Mouse (Mus musculus) cerebellum, adult 9-11 months (tissue): Measurements from ENCODE around the gene Mmrn2.
"Not testable (repeated sequence)": the region's sequence is repeated elsewhere in the genome, so short reads cannot be mapped to it uniquely, and the experiment has no call there.

Source experiments
- DNase-seq: peaks from one replicate; pipeline ENCODE4 v3.0.0; 2022

Gene Mmrn2

DNA sequence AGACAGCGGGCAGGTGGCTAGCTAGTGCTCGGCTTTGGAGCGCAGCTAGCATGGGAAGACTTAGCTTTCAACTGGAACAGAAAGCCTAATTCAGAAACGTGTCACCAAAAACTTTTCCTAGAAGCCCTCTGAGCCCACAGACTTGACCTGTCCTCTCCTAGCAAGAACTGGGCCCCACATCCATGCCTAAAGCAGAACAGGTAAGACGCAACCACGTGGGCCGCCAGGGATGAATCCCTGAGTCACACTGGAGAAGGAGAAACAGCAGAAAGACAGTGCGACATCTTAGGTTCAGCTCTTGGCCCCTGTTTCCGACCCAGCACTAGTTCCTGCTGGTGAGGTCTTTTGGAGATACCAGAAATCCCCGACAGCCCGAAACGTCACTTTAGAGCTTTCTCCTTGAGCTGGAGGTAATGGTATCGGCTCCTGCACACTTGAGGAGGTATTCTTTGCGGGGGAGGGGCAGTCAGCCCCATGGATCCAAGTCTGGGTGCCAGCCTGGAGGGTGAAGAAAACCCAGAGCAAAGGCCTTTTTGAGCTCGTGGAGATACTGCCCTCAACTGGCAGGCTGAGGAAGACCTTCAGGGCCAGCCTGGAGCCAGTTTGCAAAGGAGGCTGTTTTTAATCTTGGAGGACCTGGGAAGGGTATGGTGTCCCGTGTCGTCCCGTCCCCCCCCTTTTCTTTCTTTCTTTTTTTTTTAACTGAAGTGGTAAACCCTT is 12.4 kb upstream of the Mmrn2 start:
- DNase-seq, result peak; percentile 87

DNA sequence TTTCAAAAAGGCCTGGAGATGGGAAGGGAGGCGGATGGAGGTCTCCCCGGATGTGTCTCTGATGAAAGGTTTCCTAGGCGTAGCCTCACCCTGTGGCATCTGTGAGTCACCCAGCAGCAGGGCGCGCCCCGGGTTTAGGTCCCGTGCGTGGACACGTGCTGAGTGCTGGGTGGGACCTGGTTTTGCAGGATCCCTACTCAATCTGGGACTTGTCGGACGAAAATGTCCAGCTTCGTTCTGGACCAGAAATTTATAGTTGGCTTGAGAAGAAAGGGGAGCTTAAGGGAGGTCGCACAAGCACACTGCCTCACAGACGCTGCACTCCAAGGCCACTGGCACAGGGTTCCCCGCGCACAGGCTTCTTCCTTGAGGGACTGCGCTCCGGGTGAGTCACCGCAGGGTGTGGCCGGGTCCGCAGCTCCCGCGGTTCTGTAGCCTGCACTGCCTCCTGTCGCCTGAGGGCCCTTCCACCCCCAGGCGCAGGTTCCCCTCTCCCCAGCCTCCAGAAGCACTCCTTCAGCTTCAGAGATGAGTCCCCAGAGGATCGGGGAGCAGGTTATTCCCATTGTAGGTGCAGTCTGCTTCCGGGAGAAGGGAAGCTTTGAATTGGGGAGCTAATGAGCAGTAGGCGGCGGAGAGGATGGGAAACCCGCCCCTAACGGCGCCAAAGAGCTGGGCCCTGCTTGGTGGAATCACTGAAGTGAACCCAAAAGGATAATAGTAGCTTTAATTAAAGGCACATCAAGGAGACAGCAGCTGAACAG is 11.6 kb upstream of the Mmrn2 start:
- DNase-seq, result peak; percentile 70

DNA sequence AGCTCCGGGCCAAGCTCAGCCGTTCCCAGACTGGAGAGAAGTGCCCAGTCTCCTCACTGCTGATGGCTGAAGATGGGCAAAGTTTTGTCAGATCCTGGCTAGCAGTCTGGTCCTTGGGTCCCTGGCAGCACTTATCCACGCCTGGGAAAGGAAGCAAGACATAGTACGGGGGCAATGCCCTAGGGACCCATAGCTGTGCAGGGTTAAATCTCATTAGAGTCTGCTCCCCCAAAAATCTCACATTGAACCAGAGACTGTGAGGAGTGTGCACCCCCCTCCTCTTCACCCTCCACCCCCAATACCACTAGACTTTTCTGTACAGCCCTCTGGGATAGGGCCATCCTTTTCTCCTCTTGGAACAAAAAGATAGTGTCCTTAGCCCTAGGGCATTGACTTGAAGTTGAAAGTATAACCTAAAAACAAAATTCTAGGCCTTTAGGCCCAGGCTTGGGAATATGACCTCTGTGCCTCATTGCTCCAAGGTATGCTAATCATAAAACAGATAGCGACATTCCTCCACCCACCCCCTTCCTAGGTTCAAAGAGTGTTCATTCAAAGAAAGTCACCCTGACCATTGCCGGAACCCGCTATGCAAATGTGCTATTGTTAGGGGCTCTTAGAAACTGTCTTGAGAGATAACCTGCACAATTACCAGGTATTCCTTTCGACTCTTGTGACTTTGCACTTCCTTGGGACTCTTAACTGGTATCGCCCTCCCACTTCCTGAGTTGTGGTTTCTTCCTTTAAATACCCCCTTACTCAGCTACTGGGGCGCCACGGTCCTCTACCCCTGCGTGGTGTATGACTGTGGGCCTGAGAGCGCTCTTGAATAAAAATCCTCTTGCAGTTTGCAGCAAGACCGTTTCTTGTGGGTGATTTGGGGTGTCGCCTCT is 10.8 kb upstream of the Mmrn2 start:
- not testable (repeated sequence) for DNase-seq

DNA sequence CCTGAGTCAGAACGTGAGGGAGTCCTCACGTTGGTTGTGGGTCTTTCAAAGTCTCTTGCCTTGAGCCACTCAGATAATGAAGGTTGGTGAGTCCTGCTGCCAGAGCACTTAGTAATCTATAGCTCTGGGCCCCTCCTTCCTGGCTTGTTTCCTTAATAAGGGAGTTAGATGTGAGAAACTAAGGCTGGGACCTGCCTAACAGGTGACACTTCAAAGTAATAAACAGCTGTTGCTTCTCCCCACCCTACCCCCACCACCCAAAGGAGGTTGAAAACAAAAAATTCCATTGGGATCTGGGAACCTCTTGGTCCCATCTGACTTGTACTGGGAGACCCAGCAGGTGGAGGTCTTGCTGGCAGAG is 10.1 kb upstream of the Mmrn2 start:
- peak; percentile 23 for DNase-seq

DNA sequence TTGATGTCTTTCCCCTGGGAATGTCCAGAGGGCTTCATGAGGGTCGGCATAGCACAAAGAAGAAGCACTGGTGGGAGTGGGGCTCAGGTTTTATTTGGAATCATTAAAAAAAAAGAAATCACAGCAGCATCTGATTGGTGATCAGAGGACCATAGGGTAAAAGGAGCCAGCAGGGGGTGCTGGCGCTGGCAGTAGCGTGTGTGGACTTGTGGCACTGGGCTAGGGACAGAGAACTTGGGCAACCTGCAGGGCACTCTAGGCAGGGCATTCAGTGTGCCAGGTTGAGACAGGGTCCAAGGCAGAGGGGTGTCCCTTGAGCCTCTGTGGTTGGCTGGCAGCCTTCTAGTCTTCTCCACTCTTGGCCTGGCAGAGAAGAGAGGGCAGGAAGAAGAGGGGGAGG is 5.1 kb upstream of the Mmrn2 start:
- DNase-seq, result no peak

DNA sequence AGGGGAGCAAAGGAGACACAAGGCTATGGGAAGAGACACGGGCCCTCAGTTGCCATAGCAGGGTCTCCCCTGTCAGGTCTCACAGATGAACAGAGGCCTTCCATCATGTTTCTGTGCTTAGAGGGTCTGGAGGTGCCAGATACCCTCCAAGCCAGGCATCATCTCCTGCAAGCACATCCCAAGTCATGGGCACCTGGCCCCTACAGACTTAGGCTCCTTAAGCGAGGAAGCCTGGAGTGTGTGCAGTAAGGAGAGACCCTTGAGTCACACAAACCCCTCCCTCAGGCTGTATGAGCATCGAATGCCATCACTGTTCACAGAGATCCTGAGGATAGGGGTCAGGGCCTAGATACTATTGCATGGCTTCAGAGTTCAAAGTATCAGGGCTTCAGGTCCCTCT is 4.3 kb upstream of the Mmrn2 start:
- no peak for DNase-seq

DNA sequence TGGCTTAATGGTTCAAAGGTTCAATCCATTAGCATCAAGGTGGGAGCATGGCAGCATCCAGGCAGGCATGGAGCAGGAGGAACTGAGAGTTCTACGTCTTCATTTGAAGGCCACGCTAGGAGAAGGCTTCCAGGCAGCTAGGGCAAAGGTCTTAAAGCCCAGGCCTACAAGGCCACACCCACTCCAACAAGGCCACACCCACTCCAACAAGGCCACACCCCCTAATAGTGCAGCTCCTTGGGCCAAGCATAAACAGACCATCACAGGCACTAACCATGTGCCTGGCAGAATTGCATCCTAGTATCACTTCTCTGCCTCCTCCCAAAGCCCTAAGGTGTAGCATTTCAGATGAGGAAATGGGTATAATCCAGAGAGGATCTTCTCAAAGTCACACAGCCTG is 3.5 kb upstream of the Mmrn2 start:
- no peak for DNase-seq

DNA sequence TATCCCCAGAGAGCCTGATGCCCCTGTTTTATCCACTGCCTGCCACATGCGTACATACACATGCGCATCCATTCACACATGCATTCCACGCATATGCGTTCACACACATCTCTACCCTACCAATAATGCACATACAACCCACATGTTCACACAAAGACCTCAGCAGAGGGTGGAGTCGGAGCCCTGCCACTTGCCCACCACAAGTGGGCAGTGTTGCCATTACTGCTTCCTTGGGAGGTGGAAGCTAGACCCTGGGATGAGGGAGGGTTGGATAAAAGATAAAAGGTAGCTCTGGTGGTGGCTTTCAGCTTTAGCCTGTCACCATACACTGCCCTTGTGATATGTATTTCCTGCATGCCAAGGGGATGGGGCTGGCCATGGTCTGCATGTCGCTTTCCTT is 2.6 kb upstream of the Mmrn2 start:
- DNase-seq, result no peak

DNA sequence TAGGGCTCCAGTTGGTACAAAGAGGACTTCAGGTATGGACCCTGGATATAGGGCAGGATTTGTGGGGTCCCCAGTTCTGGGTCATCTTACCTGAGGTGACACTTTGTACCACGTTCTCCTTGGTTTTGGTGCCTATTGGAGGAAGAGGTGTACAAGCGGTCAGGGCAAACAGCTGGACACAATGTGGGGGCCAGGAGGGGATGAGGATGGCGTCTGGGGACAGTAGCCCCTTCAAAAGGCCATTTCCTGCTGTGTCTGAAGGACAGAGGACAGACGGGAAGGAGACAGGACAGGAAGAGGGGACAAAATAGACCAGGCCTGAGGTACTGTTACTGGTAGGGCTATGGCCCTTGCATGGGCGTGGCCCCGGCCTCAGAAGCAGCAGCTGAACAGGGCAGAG is 1.7 kb upstream of the Mmrn2 start:
- no peak for DNase-seq

DNA sequence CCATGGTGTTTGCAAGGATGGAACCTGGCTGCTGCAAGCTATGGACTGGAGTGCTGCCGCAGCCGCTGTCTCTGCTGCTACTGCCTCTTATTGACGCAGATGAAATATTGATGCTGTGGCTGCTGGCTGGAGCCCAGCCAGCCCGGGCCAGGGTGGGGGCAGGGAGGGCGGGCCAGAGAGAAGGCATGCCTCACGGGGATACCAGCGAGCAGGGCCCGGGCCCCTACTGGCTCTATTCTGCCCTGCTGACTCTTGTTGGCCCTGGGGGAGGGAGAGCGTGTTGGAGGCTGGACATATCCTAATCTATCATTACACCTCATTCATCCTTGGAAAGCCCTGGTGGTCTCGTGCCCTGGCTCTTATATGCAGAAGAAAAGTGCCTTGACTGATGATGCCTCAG is 688 bp upstream of the Mmrn2 start, which contains the start of gene Sncg:
Gene Sncg (minus strand): TSS at position 213 of the 400 bp plus-strand sequence.
- DNase-seq, result no peak

DNA sequence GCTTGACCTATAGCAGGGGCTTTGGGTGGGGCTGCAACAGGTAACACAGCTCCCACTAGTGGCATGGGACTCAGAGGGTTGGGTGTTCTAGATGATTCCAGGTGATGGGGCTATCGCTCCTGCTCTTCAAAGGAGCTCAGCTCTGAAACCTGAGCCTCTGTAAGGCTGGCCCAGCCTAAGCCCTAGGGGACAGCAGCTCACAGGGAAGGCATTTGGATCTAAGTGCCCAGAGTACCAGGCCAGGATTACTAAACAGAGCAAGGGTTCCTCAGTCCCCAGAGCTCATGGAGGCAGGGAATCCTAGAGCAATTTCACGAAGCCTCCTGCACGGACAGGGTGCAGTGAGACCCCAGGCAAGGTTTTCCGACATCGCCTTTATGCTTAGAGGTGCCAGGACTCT is 676 bp downstream of the Mmrn2 start:
- DNase-seq, result no peak

DNA sequence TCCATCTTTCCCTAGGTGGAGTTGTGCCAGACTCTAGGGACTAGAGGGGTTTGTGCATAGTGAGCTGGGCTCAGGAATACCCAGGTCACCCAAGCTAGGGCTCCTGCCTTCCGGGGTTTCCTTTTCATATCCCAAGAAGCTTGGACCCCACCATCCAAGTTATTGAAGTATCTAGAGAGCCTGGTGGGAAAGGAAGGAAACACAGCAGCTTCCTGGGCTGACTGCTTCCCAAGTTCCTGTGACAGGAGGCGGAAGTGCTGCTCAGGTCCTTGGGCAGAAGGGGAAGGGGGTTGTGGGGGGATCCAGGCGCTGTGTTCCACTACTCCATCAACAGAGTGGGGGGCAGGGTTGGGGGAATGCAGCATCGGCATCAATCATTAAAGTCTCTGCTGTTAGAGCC is 1.9 kb downstream of the Mmrn2 start:
- DNase-seq, result no peak

DNA sequence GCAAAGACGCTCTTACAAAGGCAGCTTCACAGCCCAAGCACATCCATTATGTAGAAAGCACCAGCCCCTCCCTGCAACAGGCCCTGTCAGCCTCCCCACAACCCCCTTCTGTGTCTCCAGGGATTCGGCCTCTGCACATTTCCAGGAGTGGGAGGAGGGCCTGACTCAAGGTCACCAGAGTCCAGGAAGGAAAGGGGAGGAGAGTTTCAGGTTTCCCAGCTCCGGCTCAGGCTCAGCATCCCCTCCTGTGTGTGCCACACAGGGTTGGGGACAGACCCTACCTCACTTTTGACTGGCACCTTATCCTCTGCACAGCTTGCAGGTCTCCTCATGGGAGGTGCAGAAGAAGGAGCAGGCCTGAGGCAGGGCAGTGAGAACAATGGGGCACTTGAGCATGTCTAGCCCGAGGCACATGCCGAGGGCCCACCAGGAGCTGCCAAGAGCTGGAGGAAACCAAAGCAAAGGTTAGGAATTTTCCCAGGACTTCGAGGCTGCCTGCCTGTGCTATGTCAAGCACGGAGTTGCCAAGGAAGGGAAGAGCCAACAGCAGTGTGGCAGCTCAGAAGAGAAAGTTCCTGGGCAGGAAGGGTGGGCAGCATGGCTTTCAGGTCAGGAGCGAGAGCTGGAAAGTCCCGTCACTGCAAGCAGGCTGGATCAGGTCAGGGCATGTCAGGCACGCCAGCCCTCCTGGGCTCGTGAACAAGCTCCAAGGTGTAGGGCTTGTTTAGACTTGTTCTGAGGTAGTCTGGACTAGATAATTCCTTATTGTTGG is 3.5 kb downstream of the Mmrn2 start:
- DNase-seq, result no peak

DNA sequence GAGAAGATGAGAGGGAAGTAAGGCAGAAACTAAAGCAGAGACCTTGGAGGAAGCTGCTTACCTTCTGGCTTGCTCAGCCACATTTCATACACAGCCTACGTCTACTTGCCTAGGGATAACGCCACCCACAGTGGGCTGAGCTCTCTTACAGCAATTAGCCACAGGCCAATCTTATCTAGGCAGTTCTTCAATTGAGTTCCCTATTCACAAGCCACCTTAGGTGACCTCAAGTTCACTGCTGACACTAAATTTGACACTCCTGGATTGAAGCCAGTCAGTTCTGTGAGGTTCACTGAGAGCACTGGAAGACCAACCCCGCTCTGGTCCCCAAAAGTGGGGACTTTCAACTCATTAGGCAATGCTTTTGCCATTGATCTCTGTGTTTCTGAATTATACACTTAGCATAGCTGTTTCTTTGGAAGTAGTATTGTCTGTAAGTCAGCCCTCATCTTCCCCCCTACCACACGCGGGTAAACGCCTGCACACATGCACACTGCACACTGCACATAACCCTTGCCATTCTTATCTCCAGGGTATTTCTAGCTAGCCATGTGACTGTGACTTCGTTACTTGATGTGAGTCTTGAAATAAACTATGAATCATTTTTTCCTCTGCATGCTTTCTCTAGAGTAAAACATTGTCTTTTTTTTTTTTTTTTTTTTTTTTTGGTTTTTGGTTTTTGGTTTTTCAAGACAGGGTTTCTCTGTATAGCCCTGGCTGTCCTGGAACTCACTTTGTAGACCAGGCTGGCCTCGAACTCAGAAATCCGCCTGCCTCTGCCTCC is 7.8 kb downstream of the Mmrn2 start:
- no peak for DNase-seq

DNA sequence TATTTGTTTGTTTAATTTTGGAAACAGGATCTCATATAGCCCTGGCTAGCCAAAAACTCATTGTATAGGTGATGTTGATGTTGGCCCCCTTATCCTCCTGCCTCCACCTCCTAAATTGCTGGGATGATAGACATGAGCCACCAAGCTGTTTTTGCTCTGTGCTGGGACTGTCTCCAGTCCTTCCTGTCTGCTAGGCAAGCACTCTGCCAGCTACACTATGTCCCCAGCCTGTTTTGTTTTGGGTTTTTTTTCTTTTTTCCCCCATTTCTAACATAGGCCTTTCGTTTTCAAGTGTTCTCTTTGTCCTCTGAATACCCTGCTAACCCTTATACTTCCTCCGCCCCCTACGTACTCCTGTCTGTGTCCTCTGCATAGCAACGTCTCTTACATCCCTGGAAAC is 18.0 kb downstream of the Mmrn2 start:
- DNase-seq, result no peak

DNA sequence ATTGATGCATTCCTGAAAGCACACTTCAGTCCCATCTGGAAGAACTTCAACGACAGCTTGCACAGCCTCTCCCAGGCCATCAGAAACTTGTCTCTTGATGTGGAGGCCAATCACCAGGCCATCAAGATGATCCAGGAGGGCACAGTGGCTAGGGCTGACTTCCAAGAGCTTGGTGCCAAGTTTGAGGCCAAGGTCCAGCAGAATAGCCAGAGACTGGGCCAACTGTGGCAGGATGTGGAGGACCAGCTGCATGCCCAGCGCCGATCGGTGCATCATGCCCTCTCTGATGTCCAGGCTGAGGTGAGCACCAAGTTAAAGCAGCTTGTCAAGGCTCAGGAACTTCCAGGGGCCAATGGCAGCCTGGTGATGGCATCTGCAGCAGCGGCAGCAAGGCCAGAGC is 22.6 kb downstream of the Mmrn2 start:
- DNase-seq, result no peak

DNA sequence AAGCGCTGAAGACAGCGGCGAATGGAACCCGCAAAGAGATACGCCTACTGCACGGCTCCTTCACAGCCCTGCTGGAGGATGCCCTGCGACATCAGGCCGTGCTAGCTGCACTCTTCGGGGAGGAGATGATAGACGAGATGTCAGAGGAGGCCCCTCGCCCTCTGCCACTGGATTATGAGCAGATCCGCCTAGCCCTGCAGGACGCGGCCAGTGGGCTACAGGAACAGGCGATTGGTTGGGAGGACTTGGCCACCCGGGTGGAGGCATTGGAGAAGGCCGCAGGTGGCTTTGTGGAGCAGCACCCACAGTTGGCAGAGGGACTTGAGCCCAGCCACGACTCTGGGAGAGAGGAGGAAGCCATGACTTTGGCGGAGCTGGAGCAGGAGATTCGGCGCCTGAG is 23.6 kb downstream of the Mmrn2 start:
- DNase-seq, result no peak

DNA sequence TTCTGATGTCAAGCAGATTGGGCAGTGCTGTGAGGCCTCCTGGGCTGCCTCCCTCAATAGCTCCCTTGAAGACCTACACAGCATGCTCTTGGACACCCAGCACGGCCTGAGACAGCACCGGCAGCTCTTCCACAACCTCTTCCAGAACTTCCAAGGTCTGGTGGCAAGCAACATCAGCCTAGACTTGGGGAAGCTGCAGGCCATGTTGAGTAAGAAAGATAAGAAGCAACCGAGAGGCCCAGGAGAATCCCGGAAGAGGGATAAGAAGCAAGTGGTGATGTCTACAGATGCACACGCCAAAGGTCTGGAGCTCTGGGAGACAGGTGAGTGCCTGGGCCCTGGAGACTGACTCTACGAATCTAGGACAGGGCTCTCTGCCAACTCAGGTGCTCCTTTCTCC is 24.0 kb downstream of the Mmrn2 start:
- DNase-seq, result no peak

DNA sequence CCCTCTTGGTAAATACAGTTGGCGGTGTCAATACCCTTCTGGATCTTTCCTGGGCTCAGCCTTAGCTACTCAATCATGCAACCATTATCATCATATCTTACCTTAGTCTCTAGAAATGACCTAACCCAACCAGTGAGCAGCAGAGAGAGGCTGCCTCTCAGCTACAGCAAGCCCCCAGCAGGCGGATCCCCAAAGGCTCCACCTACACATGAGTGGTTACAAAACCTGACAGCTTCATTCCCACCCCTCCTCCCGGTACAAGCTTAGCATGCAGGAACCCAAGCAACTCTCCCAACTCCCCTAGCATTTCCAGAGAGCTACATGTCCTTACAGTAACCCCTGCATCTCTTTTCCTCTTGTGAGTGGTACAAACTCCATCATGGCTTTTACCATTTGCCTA is 24.8 kb downstream of the Mmrn2 start:
- no peak for DNase-seq

DNA sequence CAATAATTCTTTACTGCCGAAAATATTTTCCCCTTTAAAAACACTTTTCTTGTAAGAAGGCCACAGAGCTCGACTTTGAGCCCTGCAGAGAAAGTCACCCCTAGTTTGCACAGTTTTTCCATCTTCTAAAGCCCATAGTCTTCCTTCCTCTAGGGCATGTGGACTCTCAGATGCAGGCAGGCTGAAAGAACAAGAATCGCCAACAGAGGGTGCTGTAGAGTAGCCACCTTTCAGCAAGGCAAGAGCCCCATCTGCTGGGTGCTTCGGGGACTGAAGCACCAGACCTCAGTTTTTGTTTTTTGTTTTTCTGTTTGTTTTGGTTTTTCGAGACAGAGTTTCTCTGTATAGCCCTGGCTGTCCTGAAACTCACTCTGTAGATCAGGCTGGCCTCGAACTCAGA is 25.9 kb downstream of the Mmrn2 start:
- peak; percentile 56 for DNase-seq

DNA sequence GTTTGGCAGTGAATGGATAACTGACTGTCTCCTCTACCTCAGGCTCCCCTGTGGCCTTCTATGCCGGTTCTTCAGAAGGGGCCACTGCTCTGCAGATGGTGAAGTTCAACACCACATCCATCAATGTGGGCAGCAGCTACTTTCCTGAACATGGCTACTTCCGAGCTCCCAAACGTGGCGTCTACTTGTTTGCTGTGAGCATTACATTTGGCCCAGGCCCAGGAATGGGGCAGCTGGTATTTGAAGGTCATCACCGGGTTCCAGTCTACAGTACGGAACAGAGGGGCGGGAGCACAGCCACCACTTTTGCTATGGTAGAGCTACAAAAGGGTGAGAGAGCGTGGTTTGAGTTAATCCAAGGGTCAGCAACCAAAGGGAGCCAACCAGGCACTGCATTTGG is 27.6 kb downstream of the Mmrn2 start:
- DNase-seq, result no peak

DNA sequence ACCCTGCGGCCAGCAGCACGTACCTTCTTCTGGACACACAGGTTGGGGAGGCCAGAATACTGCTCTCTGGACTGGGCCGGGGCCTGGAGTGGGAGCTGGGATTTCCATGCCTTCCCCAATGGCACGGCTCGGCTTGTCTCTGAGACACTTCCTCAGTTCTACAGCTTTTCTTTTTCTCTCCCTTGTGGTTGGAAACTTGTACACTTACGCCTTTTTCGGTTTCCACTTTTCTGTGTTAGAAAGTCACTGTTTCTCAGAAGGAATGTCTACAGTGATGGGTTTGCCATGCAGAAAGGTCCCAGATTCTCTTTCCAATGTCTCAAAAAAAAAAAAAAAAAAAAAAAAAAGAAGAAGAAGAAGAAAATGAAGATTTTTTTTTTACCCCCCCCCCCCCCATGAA is 28.2 kb downstream of the Mmrn2 start:
- DNase-seq, result no peak
